Mouse (Mus musculus): ENCODE measurements around the gene Prkca.

GRCm38 (mm10) chr11:108120708-108121107 lies 223.0 kb downstream of the Prkca start:
- TF ChIP-seq POLR2A (IDR thresholded peaks at IDR 0.05; ENCODE audit: insufficient read depth, low read depth, low read length) (no peak), CTCF (IDR thresholded peaks at IDR 0.05; ENCODE audit: insufficient read depth, low read depth, low read length) (no peak)

Measured in olfactory bulb, adult 2 months (tissue).